Mouse (Mus musculus): ENCODE measurements around the gene Gpr12. TPM values are rescaled to one million over a fixed set of nuclear protein-coding genes. Genes with fewer than 3 reads are reported as not detected.

The Gpr12 gene
- not detected in 2 replicates for polyA plus RNA-seq (2012; ENCODE audit: low replicate concordance)

DNA sequence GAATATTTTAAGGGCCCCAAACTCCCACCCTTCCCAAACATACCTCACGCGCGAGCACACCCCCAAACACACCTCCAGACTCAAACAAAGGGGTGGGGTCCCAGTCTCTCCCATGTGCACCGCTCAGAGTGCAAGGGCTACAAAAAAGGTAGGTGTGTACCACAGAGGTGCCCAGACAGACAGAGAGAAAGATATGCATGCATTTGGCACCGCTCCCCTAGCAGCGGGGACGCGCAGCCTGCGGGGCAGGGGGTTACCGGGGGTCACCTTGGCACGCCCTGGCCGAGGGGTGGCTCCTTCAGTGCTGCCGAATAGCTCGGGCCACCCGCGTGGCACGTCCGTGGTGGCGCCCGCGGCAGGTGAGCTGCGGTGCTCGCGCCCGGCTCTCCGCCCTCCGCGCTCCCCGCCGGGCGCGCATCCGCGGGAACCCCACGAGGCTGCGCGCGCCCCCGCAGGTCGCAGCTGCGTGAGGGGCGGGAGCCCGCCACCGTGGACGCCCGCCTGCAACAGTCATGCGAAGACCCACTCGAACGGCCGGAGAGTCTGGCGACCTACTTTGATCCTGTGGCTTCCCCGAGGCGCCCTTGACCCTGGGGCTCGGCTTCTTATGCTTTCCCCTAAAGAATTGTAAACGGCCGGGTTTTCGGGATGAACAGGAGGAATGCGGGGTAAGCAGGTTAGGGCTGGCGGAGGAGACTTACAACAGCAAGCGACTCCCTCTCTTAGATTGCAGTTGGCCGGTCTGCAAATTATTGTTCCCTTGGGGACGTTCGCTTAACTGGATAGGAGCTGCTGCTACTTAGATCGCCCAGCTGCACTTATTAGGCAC is at the start of gene Gpr12:
Gpr12 (minus strand) TSS at position 762 of the 829 bp plus-strand sequence.

DNA sequence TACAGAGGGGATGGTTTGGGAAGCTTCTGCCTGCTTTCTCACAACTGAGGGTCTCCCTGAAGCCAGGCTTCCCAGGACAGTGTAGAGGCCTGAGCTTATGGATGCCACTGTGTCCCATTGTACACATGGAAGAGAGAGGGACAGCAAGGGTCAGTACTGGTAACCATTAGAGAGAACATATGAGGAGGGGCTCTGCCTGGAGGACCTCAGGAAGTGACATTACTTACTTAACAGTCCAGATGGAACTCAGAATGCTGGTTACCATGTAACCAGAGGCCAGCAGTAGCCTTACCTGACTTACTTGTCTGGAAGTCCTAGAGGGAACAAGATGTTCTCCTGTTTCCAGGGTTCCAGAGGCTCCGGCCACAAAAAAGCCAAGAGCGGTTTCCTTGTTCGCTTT is 29.2 kb downstream of the Gpr12 start, which contains the start of gene Gm3415:
Gm3415 (plus strand) TSS at position 301 of the 400 bp plus-strand sequence.

DNA sequence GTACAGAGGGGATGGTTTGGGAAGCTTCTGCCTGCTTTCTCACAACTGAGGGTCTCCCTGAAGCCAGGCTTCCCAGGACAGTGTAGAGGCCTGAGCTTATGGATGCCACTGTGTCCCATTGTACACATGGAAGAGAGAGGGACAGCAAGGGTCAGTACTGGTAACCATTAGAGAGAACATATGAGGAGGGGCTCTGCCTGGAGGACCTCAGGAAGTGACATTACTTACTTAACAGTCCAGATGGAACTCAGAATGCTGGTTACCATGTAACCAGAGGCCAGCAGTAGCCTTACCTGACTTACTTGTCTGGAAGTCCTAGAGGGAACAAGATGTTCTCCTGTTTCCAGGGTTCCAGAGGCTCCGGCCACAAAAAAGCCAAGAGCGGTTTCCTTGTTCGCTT is 47.7 kb downstream of the Gpr12 start, which contains the start of gene Gm3409:
Gm3409 (plus strand) TSS at position 301 of the 400 bp plus-strand sequence.

Other genes with a start within 250 kb of the Gpr12 start
- gene Wasf3, start 200.3 kb downstream of the Gpr12 start, polyA plus RNA-seq (2012; ENCODE audit: low replicate concordance) = not detected in 2 replicates
- gene Gm6408, start 103.3 kb downstream of the Gpr12 start, polyA plus RNA-seq (2012; ENCODE audit: low replicate concordance) = not detected in 2 replicates
- gene Gm6370, start 93.9 kb downstream of the Gpr12 start, polyA plus RNA-seq (2012; ENCODE audit: low replicate concordance) = not detected in 2 replicates
- not detected in 2 replicates for gene 4930449I24Rik, start 82.8 kb downstream of the Gpr12 start, polyA plus RNA-seq (2012; ENCODE audit: low replicate concordance)
- gene Gm3402, start 71.1 kb downstream of the Gpr12 start, polyA plus RNA-seq (2012; ENCODE audit: low replicate concordance) = not detected in 2 replicates
- gene Gm3404, start 59.4 kb downstream of the Gpr12 start, polyA plus RNA-seq (2012; ENCODE audit: low replicate concordance) = not detected in 2 replicates
- gene Gm3409, start 47.6 kb downstream of the Gpr12 start, polyA plus RNA-seq (2012; ENCODE audit: low replicate concordance) = not detected in 2 replicates
- not detected in 2 replicates for gene Gm3415, start 29.1 kb downstream of the Gpr12 start, polyA plus RNA-seq (2012; ENCODE audit: low replicate concordance)
- gene Usp12, start 209.8 kb upstream of the Gpr12 start, polyA plus RNA-seq (2012; ENCODE audit: low replicate concordance) = 10.2 and 21.0 TPM in 2 replicates
- 22.7 and 48.0 TPM in 2 replicates for gene Rpl21, start 247.7 kb upstream of the Gpr12 start, polyA plus RNA-seq (2012; ENCODE audit: low replicate concordance)

All from hematopoietic multipotent progenitor cell, adult 10-12 weeks (in vitro differentiated cells).